Mouse (Mus musculus): ENCODE data around the gene Tvp23a. TPM values are rescaled to one million over a fixed set of nuclear protein-coding genes. Genes with fewer than 3 reads are reported as not detected.

The Tvp23a gene
- total and polyA plus RNA-seq, 2 experiments, result 0.24 to 0.37 TPM

DNA sequence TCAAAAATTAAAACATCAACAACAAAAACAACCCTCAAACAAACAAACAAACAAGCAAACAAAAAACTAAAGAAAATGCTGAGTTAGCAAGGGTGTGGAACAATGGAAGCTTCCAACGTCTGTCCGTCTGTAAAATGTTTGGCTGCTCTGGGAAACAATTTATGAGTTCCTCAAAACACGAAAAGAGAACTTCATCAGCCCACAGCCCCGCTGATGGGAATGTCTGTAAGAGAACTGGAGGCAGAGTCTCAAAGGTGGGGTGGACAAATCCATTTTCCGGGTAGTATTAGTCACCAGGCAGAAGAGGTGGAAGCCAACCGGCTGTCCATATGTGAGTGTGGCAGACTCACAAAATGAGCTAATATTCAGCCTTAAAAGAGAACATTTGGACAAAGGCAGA is 5.8 kb downstream of the Tvp23a start:
- no peaks in the 10 kb centered on the region for H3K27me3 ChIP-seq (ENCODE audit: control insufficient read depth, insufficient read depth, low read length)

DNA sequence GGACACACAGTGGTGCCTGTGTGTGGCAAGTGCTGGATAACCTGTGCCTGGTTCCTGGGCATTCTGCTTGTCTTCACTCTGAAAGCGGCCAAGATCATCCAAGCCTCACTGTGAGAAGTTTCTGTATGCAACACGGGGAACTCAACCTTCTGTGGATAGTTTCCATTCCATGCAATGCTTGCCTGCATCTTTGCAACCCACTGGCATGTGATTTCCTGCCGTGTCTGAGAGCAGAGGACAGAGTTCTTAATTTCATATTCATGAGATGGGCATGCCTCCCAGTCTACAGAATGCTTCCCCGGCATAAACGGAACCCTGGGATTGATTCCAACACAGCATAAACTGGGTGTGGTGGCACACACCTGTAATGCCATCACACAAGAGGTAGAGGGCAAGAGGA is 9.1 kb downstream of the Tvp23a start:
- peak; percentile 7 for DNase-seq (ENCODE audit: extremely low read depth, low read depth, low spot score)
- peaks cover 5% of the 10 kb centered on the region; the same call in 1 of the 2 replicates for H3K4me1 ChIP-seq (ENCODE audit: control insufficient read depth, insufficient read depth, low read length)
- H3K9ac ChIP-seq (ENCODE audit: low read depth, low read length), result no peak overlapping the region
- H3K27me3 ChIP-seq (ENCODE audit: control insufficient read depth, insufficient read depth, low read length), result no peaks in the 10 kb centered on the region
- no peaks in the 10 kb centered on the region for H3K36me3 ChIP-seq (ENCODE audit: control insufficient read depth, insufficient read depth, low read length)
- WGBS, result 83% methylated on average over 5 of the region's 5 CpGs
- no peak overlapping the region for H3K27ac ChIP-seq (replicated peaks; ENCODE audit: insufficient read depth, low read depth, low read length)
- no peaks in the 10 kb centered on the region for H3K79me2 ChIP-seq (ENCODE audit: control insufficient read depth, insufficient read depth, low read length)
- H3K4me3 ChIP-seq (ENCODE audit: insufficient read depth, low read depth, low read length), result no peak overlapping the region
- TF ChIP-seq POLR2A (IDR thresholded peaks at IDR 0.05; ENCODE audit: extremely low read depth, insufficient read depth, low read length), result no peak
- no peak for TF ChIP-seq CTCF (IDR thresholded peaks at IDR 0.05; ENCODE audit: low read depth, low read length)

More for the DNA sequence above, 5.8 kb downstream of the Tvp23a start:
- no peaks in the 10 kb centered on the region for H3K79me2 ChIP-seq (ENCODE audit: control insufficient read depth, insufficient read depth, low read length)
- peak; percentile 5 for DNase-seq (ENCODE audit: extremely low read depth, low read depth, low spot score)
- WGBS, result 84% methylated on average over 6 of the region's 6 CpGs
- TF ChIP-seq POLR2A (IDR thresholded peaks at IDR 0.05; ENCODE audit: extremely low read depth, insufficient read depth, low read length) (no peak), CTCF (IDR thresholded peaks at IDR 0.05; ENCODE audit: low read depth, low read length) (no peak)
- H3K4me3 ChIP-seq (ENCODE audit: insufficient read depth, low read depth, low read length), result no peak overlapping the region
- no peaks in the 10 kb centered on the region for H3K36me3 ChIP-seq (ENCODE audit: control insufficient read depth, insufficient read depth, low read length)
- H3K9ac ChIP-seq (ENCODE audit: low read depth, low read length), result no peak overlapping the region
- no peaks in the 10 kb centered on the region for H3K4me1 ChIP-seq (ENCODE audit: control insufficient read depth, insufficient read depth, low read length)
- no peak overlapping the region for H3K27ac ChIP-seq (replicated peaks; ENCODE audit: insufficient read depth, low read depth, low read length)

DNA sequence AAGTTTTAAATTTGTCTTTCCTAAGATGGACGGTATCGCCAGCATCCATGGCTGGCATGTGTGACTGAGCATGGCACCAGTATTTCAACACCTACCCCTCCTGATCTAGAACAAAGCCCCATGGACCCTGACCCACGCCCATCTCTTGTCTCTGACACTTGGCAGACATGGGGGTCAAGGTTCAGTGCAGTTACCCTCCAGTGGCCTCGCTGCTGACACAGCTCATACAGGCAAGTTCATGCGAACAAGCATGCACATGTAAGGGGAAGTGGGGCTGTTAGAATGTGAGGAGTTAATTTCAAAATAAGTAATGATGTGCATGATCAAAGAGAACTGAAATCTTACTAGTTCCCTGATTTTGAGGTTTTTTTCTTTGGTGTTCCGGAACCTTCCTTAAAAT is 11.0 kb downstream of the Tvp23a start:
- Histone ChIP-seq H3K9ac (ENCODE audit: low read depth, low read length) (no peak overlapping the region), H3K79me2 (ENCODE audit: control insufficient read depth, insufficient read depth, low read length) (no peaks in the 10 kb centered on the region), H3K36me3 (ENCODE audit: control insufficient read depth, insufficient read depth, low read length) (no peaks in the 10 kb centered on the region), H3K27me3 (ENCODE audit: control insufficient read depth, insufficient read depth, low read length) (no peaks in the 10 kb centered on the region), H3K4me1 (ENCODE audit: control insufficient read depth, insufficient read depth, low read length) (peaks cover 5% of the 10 kb centered on the region; the same call in 1 of the 2 replicates), H3K4me3 (ENCODE audit: insufficient read depth, low read depth, low read length) (no peak overlapping the region), H3K27ac (replicated peaks; ENCODE audit: insufficient read depth, low read depth, low read length) (no peak overlapping the region)
- TF ChIP-seq POLR2A (IDR thresholded peaks at IDR 0.05; ENCODE audit: extremely low read depth, insufficient read depth, low read length) (no peak), CTCF (IDR thresholded peaks at IDR 0.05; ENCODE audit: low read depth, low read length) (no peak)
- DNase-seq (ENCODE audit: extremely low read depth, low read depth, low spot score), result peak; percentile 65
- WGBS, result 63% methylated on average over 6 of the region's 6 CpGs

DNA sequence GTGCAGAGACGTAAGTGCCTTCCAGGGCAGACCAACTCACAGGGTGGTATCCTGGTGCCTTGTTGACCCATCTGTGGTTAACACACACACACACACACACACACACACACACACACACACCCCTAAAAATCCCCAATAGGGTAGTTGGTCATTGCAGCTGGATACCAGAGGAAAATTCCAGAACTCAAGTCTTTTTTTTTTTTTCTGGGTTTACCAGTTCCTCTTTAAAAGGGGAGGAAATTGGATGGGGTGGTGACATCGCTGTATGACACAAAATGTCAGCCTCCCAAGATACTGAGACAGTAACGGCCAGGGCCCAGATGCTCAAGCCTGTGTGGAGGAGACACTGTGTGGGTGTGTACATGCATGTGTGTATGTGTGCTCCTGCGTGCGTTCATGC is 13.8 kb downstream of the Tvp23a start:
- 85% methylated on average over 5 of the region's 5 CpGs for WGBS
- Histone ChIP-seq H3K36me3 (ENCODE audit: control insufficient read depth, insufficient read depth, low read length) (no peaks in the 10 kb centered on the region), H3K79me2 (ENCODE audit: control insufficient read depth, insufficient read depth, low read length) (no peaks in the 10 kb centered on the region), H3K27me3 (ENCODE audit: control insufficient read depth, insufficient read depth, low read length) (no peaks in the 10 kb centered on the region), H3K4me1 (ENCODE audit: control insufficient read depth, insufficient read depth, low read length) (peaks cover 5% of the 10 kb centered on the region; the same call in 1 of the 2 replicates), H3K27ac (replicated peaks; ENCODE audit: insufficient read depth, low read depth, low read length) (no peak overlapping the region), H3K4me3 (ENCODE audit: insufficient read depth, low read depth, low read length) (no peak overlapping the region), H3K9ac (ENCODE audit: low read depth, low read length) (no peak overlapping the region)
- DNase-seq (ENCODE audit: extremely low read depth, low read depth, low spot score), result peak; percentile 7
- TF ChIP-seq POLR2A (IDR thresholded peaks at IDR 0.05; ENCODE audit: extremely low read depth, insufficient read depth, low read length) (no peak), CTCF (IDR thresholded peaks at IDR 0.05; ENCODE audit: low read depth, low read length) (no peak)

- H3K4me3 ChIP-seq (ENCODE audit: insufficient read depth, low read depth, low read length), result no peak overlapping the region
- DNase-seq (ENCODE audit: extremely low read depth, low read depth, low spot score), result no peak
- H3K27ac ChIP-seq (replicated peaks; ENCODE audit: insufficient read depth, low read depth, low read length), result no peak overlapping the region
- H3K9ac ChIP-seq (ENCODE audit: low read depth, low read length), result no peak overlapping the region
- H3K27me3 ChIP-seq (ENCODE audit: control insufficient read depth, insufficient read depth, low read length), result no peaks in the 10 kb centered on the region
- TF ChIP-seq POLR2A (IDR thresholded peaks at IDR 0.05; ENCODE audit: extremely low read depth, insufficient read depth, low read length), result no peak
- TF ChIP-seq CTCF (IDR thresholded peaks at IDR 0.05; ENCODE audit: low read depth, low read length), result no peak
- H3K4me1 ChIP-seq (ENCODE audit: control insufficient read depth, insufficient read depth, low read length), result peaks cover 5% of the 10 kb centered on the region; the same call in 1 of the 2 replicates
- H3K36me3 ChIP-seq (ENCODE audit: control insufficient read depth, insufficient read depth, low read length), result no peaks in the 10 kb centered on the region
- no peaks in the 10 kb centered on the region for H3K79me2 ChIP-seq (ENCODE audit: control insufficient read depth, insufficient read depth, low read length)
- 86% methylated on average over 4 of the region's 4 CpGs for WGBS
These were observed 14.8 kb downstream of the Tvp23a start for GRCm38 (mm10) chr16:10432387-10432786.

DNA sequence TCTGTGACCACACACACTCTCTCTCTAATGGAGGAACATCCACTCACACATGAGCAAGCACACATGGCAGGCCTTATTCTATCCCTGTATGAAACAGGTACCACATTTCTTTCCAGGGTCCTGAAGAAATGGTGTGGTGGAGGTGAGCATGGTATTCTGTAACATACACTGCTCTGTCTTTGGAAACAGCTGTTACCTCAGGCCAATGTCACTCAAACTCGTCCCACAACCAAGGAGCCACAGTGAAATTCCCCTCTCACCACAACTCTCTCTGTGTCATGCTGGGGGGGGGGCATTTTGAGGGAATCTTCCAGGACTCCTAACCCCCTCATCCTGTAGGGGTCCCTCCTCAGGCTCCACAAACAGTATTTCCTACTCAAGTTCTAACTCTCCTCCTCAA is 15.3 kb downstream of the Tvp23a start:
- H3K27me3 ChIP-seq (ENCODE audit: control insufficient read depth, insufficient read depth, low read length), result no peaks in the 10 kb centered on the region
- WGBS, result 75% methylated on average over 1 of the region's 1 CpGs
- TF ChIP-seq CTCF (IDR thresholded peaks at IDR 0.05; ENCODE audit: low read depth, low read length), result no peak
- no peak for TF ChIP-seq POLR2A (IDR thresholded peaks at IDR 0.05; ENCODE audit: extremely low read depth, insufficient read depth, low read length)

More for the DNA sequence above, 15.3 kb downstream of the Tvp23a start:
- no peak for DNase-seq (ENCODE audit: extremely low read depth, low read depth, low spot score)
- Histone ChIP-seq H3K79me2 (ENCODE audit: control insufficient read depth, insufficient read depth, low read length) (no peaks in the 10 kb centered on the region), H3K9ac (ENCODE audit: low read depth, low read length) (no peak overlapping the region), H3K4me1 (ENCODE audit: control insufficient read depth, insufficient read depth, low read length) (peaks cover 5% of the 10 kb centered on the region; the same call in 1 of the 2 replicates), H3K36me3 (ENCODE audit: control insufficient read depth, insufficient read depth, low read length) (no peaks in the 10 kb centered on the region), H3K4me3 (ENCODE audit: insufficient read depth, low read depth, low read length) (no peak overlapping the region), H3K27ac (replicated peaks; ENCODE audit: insufficient read depth, low read depth, low read length) (no peak overlapping the region)
